Comparison of ENCODE assay signal across 8 mouse cellular contexts in genomic region chr9:21356981-21357718, GRCm38 (mm10). TPM values are rescaled to one million over a fixed set of nuclear protein-coding genes. Genes with fewer than 3 reads are reported as not detected.
DNase-seq lines count a peak whose midpoint lies in the region; ATAC-seq and TF ChIP-seq lines count a peak whose summit lies in the region.

No protein-coding gene starts in this region.

- H3K4me2 ChIP-seq in kidney, postnatal 0 days (ENCODE audit: low read length), result no peak overlapping the region
- H3K4me2 ChIP-seq in stomach, embryonic 16.5 days (ENCODE audit: low read depth, low read length), result no peak overlapping the region

- no peaks in the 10 kb centered on the region for H3K27me3 ChIP-seq in kidney, postnatal 0 days (ENCODE audit: insufficient read depth, low read length)
- H3K27me3 ChIP-seq in stomach, embryonic 16.5 days (ENCODE audit: control insufficient read depth, insufficient read depth, low read length), result no peaks in the 10 kb centered on the region

- H3K4me1 ChIP-seq in kidney, postnatal 0 days (replicated peaks; ENCODE audit: insufficient read depth, low read length), result peaks cover 6% of the 10 kb centered on the region
- no peaks in the 10 kb centered on the region for H3K4me1 ChIP-seq in stomach, embryonic 16.5 days (ENCODE audit: control insufficient read depth, insufficient read depth, low read length)

- H3K9me3 ChIP-seq in kidney, postnatal 0 days (replicated peaks; ENCODE audit: low read length), result no peaks in the 10 kb centered on the region
- H3K9me3 ChIP-seq in stomach, embryonic 16.5 days (replicated peaks; ENCODE audit: control insufficient read depth, low read length), result no peaks in the 10 kb centered on the region

- H3K4me3 ChIP-seq in kidney, postnatal 0 days (replicated peaks; ENCODE audit: low read depth, low read length), result no peak overlapping the region
- no peak overlapping the region for H3K4me3 ChIP-seq in stomach, embryonic 16.5 days (replicated peaks; ENCODE audit: low read length)

- no peak overlapping the region for H3K9ac ChIP-seq in kidney, postnatal 0 days (ENCODE audit: low read depth, low read length)
- H3K9ac ChIP-seq in stomach, embryonic 16.5 days (ENCODE audit: low read length), result no peak overlapping the region

- H3K36me3 ChIP-seq in kidney, postnatal 0 days (ENCODE audit: insufficient read depth, low read length), result peaks cover 17% of the 10 kb centered on the region; the same call in 1 of the 2 replicates
- peaks cover 8% of the 10 kb centered on the region for H3K36me3 ChIP-seq in stomach, embryonic 16.5 days (ENCODE audit: control insufficient read depth, insufficient read depth, low read length)

- WGBS in kidney, postnatal 0 days, result 0% methylated on average over 1 of the region's 1 CpGs
- WGBS in stomach, embryonic 16.5 days, result 4% methylated on average over 1 of the region's 1 CpGs

- no peak overlapping the region for H3K27ac ChIP-seq in kidney, postnatal 0 days
- H3K27ac ChIP-seq in stomach, embryonic 16.5 days (ENCODE audit: low read length), result no peak overlapping the region

- ATAC-seq in common myeloid progenitor, adult 5-6 weeks (replicated peaks; ENCODE audit: low read depth, poor library complexity, severe bottlenecking), result peak; percentile 76
- 0 out of 2 replicates have a peak, but pooled peaks have one; percentile 41 for ATAC-seq in kidney, postnatal 0 days (replicated peaks; ENCODE audit: low FRiP score, low read depth)
- ATAC-seq in monocyte, adult 5-6 weeks (replicated peaks; ENCODE audit: insufficient number of reproducible peaks, low FRiP score, low TSS enrichment, poor library complexity, severe bottlenecking), result peak; percentile 88
- peak; percentile 53; the same call in 1 of the 2 replicates for ATAC-seq in stomach, embryonic 16.5 days (ENCODE audit: insufficient read depth, low FRiP score)

- peak; percentile 83 for TF ChIP-seq CTCF in kidney, postnatal 0 days (IDR thresholded peaks at IDR 0.05; ENCODE audit: low read depth)

- DNase-seq in 416B (ENCODE audit: low read depth) (peak; percentile 88), ZHBTc4 (ENCODE audit: low read depth, low spot score) (peak; percentile 87), liver (peak; percentile 66)
- peak; percentile 48 to 72 for DNase-seq in heart, adult 9 months (ENCODE audit: low spot score in 2 of 2)
- DNase-seq in kidney, postnatal 0 days (ENCODE audit: low spot score), result peak; percentile 88

RNA-seq across cellular contexts. Expression of gene Ilf3, which starts 10.5 kb away (rescaled TPM):
- total RNA-seq in common myeloid progenitor, adult 5-6 weeks (2017), result 73.7 and 95.9 TPM in 2 replicates
- 113 and 125 TPM in 2 replicates for polyA plus RNA-seq in kidney, postnatal 0 days (2015; fragmentation: Nextera tagmentation; extraction: Ambion mirVana)
- 47.3 to 58.8 TPM (median 54.8 TPM) in 3 replicates for total RNA-seq in monocyte, adult 5-6 weeks (2017)
- polyA plus RNA-seq in stomach, embryonic 16.5 days (2015; fragmentation: Nextera tagmentation; extraction: Ambion mirVana), result 144 and 147 TPM in 2 replicates

RNA-seq across cellular contexts. Expression of gene Slc44a2, which starts 36.7 kb away (rescaled TPM):
- 76.6 and 80.6 TPM in 2 replicates for total RNA-seq in common myeloid progenitor, adult 5-6 weeks (2017)
- 76.5 and 80.5 TPM in 2 replicates for polyA plus RNA-seq in kidney, postnatal 0 days (2015; fragmentation: Nextera tagmentation; extraction: Ambion mirVana)
- total RNA-seq in monocyte, adult 5-6 weeks (2017), result 230 to 297 TPM (median 259 TPM) in 3 replicates
- polyA plus RNA-seq in stomach, embryonic 16.5 days (2015; fragmentation: Nextera tagmentation; extraction: Ambion mirVana), result 116 and 130 TPM in 2 replicates

RNA-seq across cellular contexts. Expression of gene Ap1m2, which starts 45.0 kb away (rescaled TPM):
- 0.37 and 2.5 TPM in 2 replicates for total RNA-seq in common myeloid progenitor, adult 5-6 weeks (2017)
- polyA plus RNA-seq in kidney, postnatal 0 days (2015; fragmentation: Nextera tagmentation; extraction: Ambion mirVana), result 57.3 and 63.0 TPM in 2 replicates
- 1.6 to 2.0 TPM (median 1.8 TPM) in 3 replicates for total RNA-seq in monocyte, adult 5-6 weeks (2017)
- polyA plus RNA-seq in stomach, embryonic 16.5 days (2015; fragmentation: Nextera tagmentation; extraction: Ambion mirVana), result 77.7 and 86.3 TPM in 2 replicates

RNA-seq across cellular contexts. Expression of gene Qtrt1, which starts 54.5 kb away (rescaled TPM):
- 22.5 and 25.5 TPM in 2 replicates for total RNA-seq in common myeloid progenitor, adult 5-6 weeks (2017)
- polyA plus RNA-seq in kidney, postnatal 0 days (2015; fragmentation: Nextera tagmentation; extraction: Ambion mirVana), result 41.1 and 42.0 TPM in 2 replicates
- 7.2 to 12.8 TPM (median 7.3 TPM) in 3 replicates for total RNA-seq in monocyte, adult 5-6 weeks (2017)
- 51.1 and 51.4 TPM in 2 replicates for polyA plus RNA-seq in stomach, embryonic 16.5 days (2015; fragmentation: Nextera tagmentation; extraction: Ambion mirVana)
